Mouse (Mus musculus) E14TG2a.4 (cell line): ENCODE data around the gene Opn3.

Experiments
- CTCF ChIP-seq: conservative IDR thresholded peaks from 2 replicates; pipeline ENCODE4 v1.5.1; 2014; ENCODE audit warnings: low read length
- NANOG ChIP-seq: IDR thresholded peaks from 2 replicates; pipeline ENCODE4 v1.6.1; 2014; ENCODE audit warnings: borderline replicate concordance, low read length, mixed read lengths
- POU5F1 ChIP-seq: IDR thresholded peaks from 2 replicates; pipeline ENCODE4 v1.6.1; 2014; ENCODE audit warnings: low read length, borderline replicate concordance

GRCm38 (mm10) chr1:175643496-175644265 lies 48.9 kb downstream of the Opn3 start:
- TF ChIP-seq CTCF (no peak), POU5F1 (no peak), NANOG (no peak)
